Comparison of ENCODE assay signal across 8 mouse cellular contexts in genomic region chr6:125162615-125163305, GRCm38 (mm10). TPM values are rescaled to one million over a fixed set of nuclear protein-coding genes. Genes with fewer than 3 reads are reported as not detected.
DNase-seq lines count a peak whose midpoint lies in the region; ATAC-seq and TF ChIP-seq lines count a peak whose summit lies in the region.
"Not testable (repeated sequence)": the region's sequence is repeated elsewhere in the genome, so short reads cannot be mapped to it uniquely, and the experiment has no call there.

No protein-coding gene starts in this region.

- TF ChIP-seq CTCF in C2C12 (IDR thresholded peaks at IDR 0.05; ENCODE audit: control insufficient read depth, insufficient read depth, insufficient read length), result not testable (repeated sequence)

- not testable (repeated sequence) for ATAC-seq in forebrain, embryonic 13.5 days; heart, embryonic 15.5 days (replicated peaks; ENCODE audit: insufficient number of reproducible peaks, insufficient read depth, low FRiP score, low read depth); intestine, embryonic 16.5 days; limb, embryonic 12.5 days (ENCODE audit: insufficient number of reproducible peaks, insufficient read depth, low FRiP score, low TSS enrichment, low read depth); liver, embryonic 16.5 days (ENCODE audit: low read depth)

- H3K27ac ChIP-seq in forebrain, embryonic 13.5 days; intestine, embryonic 16.5 days (ENCODE audit: low read length); limb, embryonic 12.5 days; liver, embryonic 16.5 days (ENCODE audit: low read length): not testable (repeated sequence)
- peak overlapping the region; percentile 85 for H3K27ac ChIP-seq in heart, embryonic 15.5 days

- H3K9ac ChIP-seq in forebrain, embryonic 13.5 days; intestine, embryonic 16.5 days (ENCODE audit: low read depth, low read length); limb, embryonic 12.5 days (replicated peaks); liver, embryonic 16.5 days (ENCODE audit: low read depth, low read length): not testable (repeated sequence)
- peak overlapping the region; percentile 50 for H3K9ac ChIP-seq in heart, embryonic 15.5 days

- not testable (repeated sequence) for H3K9me3 ChIP-seq in forebrain, embryonic 13.5 days (replicated peaks); heart, embryonic 15.5 days (replicated peaks); intestine, embryonic 16.5 days (ENCODE audit: control insufficient read depth, low read length); limb, embryonic 12.5 days; liver, embryonic 16.5 days (replicated peaks; ENCODE audit: control insufficient read depth, low read length)

- peak overlapping the region; percentile 47 for H3ac ChIP-seq in C2C12 (ENCODE audit: control insufficient read depth, insufficient read length, low read depth)
- H3ac ChIP-seq in myocyte (ENCODE audit: control insufficient read depth, insufficient read length), result not testable (repeated sequence)

- H3K36me3 ChIP-seq in C2C12 (ENCODE audit: control insufficient read depth, insufficient read depth), result peaks cover 64% of the 10 kb centered on the region
- H3K36me3 ChIP-seq in forebrain, embryonic 13.5 days (ENCODE audit: poor library complexity, severe bottlenecking), result peaks cover 68% of the 10 kb centered on the region
- H3K36me3 ChIP-seq in heart, embryonic 15.5 days, result peaks cover 29% of the 10 kb centered on the region
- H3K36me3 ChIP-seq in intestine, embryonic 16.5 days (ENCODE audit: control insufficient read depth, insufficient read depth, low read length), result not testable (repeated sequence)
- H3K36me3 ChIP-seq in limb, embryonic 12.5 days, result peaks cover 74% of the 10 kb centered on the region
- peaks cover 12% of the 10 kb centered on the region for H3K36me3 ChIP-seq in liver, embryonic 16.5 days (ENCODE audit: control insufficient read depth, insufficient read depth)
- peaks cover 24% of the 10 kb centered on the region for H3K36me3 ChIP-seq in myocyte (ENCODE audit: control insufficient read depth, insufficient read depth)

- 73% methylated on average over 13 of the region's 16 CpGs for WGBS in forebrain, embryonic 13.5 days
- WGBS in heart, embryonic 15.5 days, result 48% methylated on average over 13 of the region's 16 CpGs
- WGBS in intestine, embryonic 16.5 days, result 65% methylated on average over 9 of the region's 16 CpGs
- 80% methylated on average over 13 of the region's 16 CpGs for WGBS in limb, embryonic 12.5 days
- WGBS in liver, embryonic 16.5 days (ENCODE audit: insufficient replicate concordance), result 61% methylated on average over 9 of the region's 16 CpGs

- not testable (repeated sequence) for H3K27me3 ChIP-seq in C2C12 (ENCODE audit: control insufficient read depth, insufficient read depth, insufficient read length); forebrain, embryonic 13.5 days; heart, embryonic 15.5 days; intestine, embryonic 16.5 days (replicated peaks; ENCODE audit: control insufficient read depth, insufficient read depth, low read length); limb, embryonic 12.5 days; liver, embryonic 16.5 days (ENCODE audit: control insufficient read depth, insufficient read depth, low read depth, low read length); myocyte (ENCODE audit: control insufficient read depth, insufficient read depth, insufficient read length)

- TF ChIP-seq POLR2A in myocyte (IDR thresholded peaks at IDR 0.05; ENCODE audit: insufficient read length, low read depth), result not testable (repeated sequence)

- peaks cover 26% of the 10 kb centered on the region for H3K79me3 ChIP-seq in C2C12 (ENCODE audit: low read depth)

- peak; percentile 41 for DNase-seq in cerebellum, adult 9-11 months

- H3K4me2 ChIP-seq in forebrain, embryonic 13.5 days, result peak overlapping the region; percentile 37
- H3K4me2 ChIP-seq in heart, embryonic 15.5 days, result peak overlapping the region; percentile 77
- H3K4me2 ChIP-seq in intestine, embryonic 16.5 days (ENCODE audit: low read depth, low read length), result peak overlapping the region; percentile 83
- peak overlapping the region; percentile 94; the same call in 1 of the 2 replicates for H3K4me2 ChIP-seq in limb, embryonic 12.5 days
- H3K4me2 ChIP-seq in liver, embryonic 16.5 days (ENCODE audit: low read depth, low read length), result 0 out of 2 replicates have a peak overlapping the region, but pooled peaks have one; percentile 4
- H3K4me2 ChIP-seq in myocyte (ENCODE audit: low read depth), result peak overlapping the region; percentile 79

- H3K4me3 ChIP-seq in C2C12 (ENCODE audit: insufficient read depth, poor library complexity, severe bottlenecking) (peak overlapping the region; percentile 98), myocyte (peak overlapping the region; percentile 98)
- not testable (repeated sequence) for H3K4me3 ChIP-seq in forebrain, embryonic 13.5 days; liver, embryonic 16.5 days (ENCODE audit: low read depth, low read length)
- peak overlapping the region; percentile 94 for H3K4me3 ChIP-seq in heart, embryonic 15.5 days
- peak overlapping the region; percentile 18; the same call in 1 of the 2 replicates for H3K4me3 ChIP-seq in intestine, embryonic 16.5 days (ENCODE audit: low read length)
- peak overlapping the region; percentile 4; the same call in 1 of the 2 replicates for H3K4me3 ChIP-seq in limb, embryonic 12.5 days (replicated peaks)

- peaks cover 61% of the 10 kb centered on the region for H3K4me1 ChIP-seq in forebrain, embryonic 13.5 days
- H3K4me1 ChIP-seq in heart, embryonic 15.5 days (replicated peaks), result peaks cover 50% of the 10 kb centered on the region
- peaks cover 36% of the 10 kb centered on the region for H3K4me1 ChIP-seq in intestine, embryonic 16.5 days (ENCODE audit: control insufficient read depth, insufficient read depth, low read length)
- peaks cover 50% of the 10 kb centered on the region for H3K4me1 ChIP-seq in limb, embryonic 12.5 days (replicated peaks)
- H3K4me1 ChIP-seq in liver, embryonic 16.5 days (ENCODE audit: control insufficient read depth, low read depth, low read length), result peaks cover 60% of the 10 kb centered on the region

- H3K79me2 ChIP-seq in C2C12 (ENCODE audit: control insufficient read depth, insufficient read depth), result peaks cover 44% of the 10 kb centered on the region
- peaks cover 24% of the 10 kb centered on the region for H3K79me2 ChIP-seq in myocyte (ENCODE audit: control insufficient read depth, insufficient read depth)

RNA-seq across cellular contexts. Expression of gene Gapdh, which starts 3.5 kb away (rescaled TPM):
- polyA plus RNA-seq in C2C12 (2012; fragmentation: generic; extraction: Trizol) (7,334 TPM), myocyte (2012; fragmentation: generic; extraction: Trizol) (9,871 TPM)
- 1,974 and 2,008 TPM in 2 replicates for polyA plus RNA-seq in forebrain, embryonic 13.5 days (2015; fragmentation: Nextera tagmentation; extraction: Ambion mirVana)
- 3,777 and 4,210 TPM in 2 replicates for polyA plus RNA-seq in heart, embryonic 15.5 days (2015; fragmentation: Nextera tagmentation; extraction: Ambion mirVana)
- polyA plus RNA-seq in intestine, embryonic 16.5 days (2015; fragmentation: Nextera tagmentation; extraction: Ambion mirVana), result 2,256 and 2,328 TPM in 2 replicates
- 2,206 and 2,264 TPM in 2 replicates for polyA plus RNA-seq in limb, embryonic 12.5 days (2016; fragmentation: Nextera tagmentation; extraction: Ambion mirVana)
- 1,120 and 1,202 TPM in 2 replicates for polyA plus RNA-seq in liver, embryonic 16.5 days (2015; fragmentation: Nextera tagmentation; extraction: Ambion mirVana)

RNA-seq across cellular contexts. Expression of gene Iffo1, which starts 17.7 kb away (rescaled TPM):
- polyA plus RNA-seq in C2C12 (2012; fragmentation: generic; extraction: Trizol), result 18.4 TPM
- 11.9 and 14.4 TPM in 2 replicates for polyA plus RNA-seq in forebrain, embryonic 13.5 days (2015; fragmentation: Nextera tagmentation; extraction: Ambion mirVana)
- 9.7 and 13.4 TPM in 2 replicates for polyA plus RNA-seq in heart, embryonic 15.5 days (2015; fragmentation: Nextera tagmentation; extraction: Ambion mirVana)
- 4.5 and 5.3 TPM in 2 replicates for polyA plus RNA-seq in intestine, embryonic 16.5 days (2015; fragmentation: Nextera tagmentation; extraction: Ambion mirVana)
- 24.6 and 27.1 TPM in 2 replicates for polyA plus RNA-seq in limb, embryonic 12.5 days (2016; fragmentation: Nextera tagmentation; extraction: Ambion mirVana)
- 3.0 and 4.2 TPM in 2 replicates for polyA plus RNA-seq in liver, embryonic 16.5 days (2015; fragmentation: Nextera tagmentation; extraction: Ambion mirVana)
- polyA plus RNA-seq in myocyte (2012; fragmentation: generic; extraction: Trizol), result 244 TPM

RNA-seq across cellular contexts. Expression of gene Ncapd2, which starts 28.7 kb away (rescaled TPM):
- polyA plus RNA-seq in C2C12 (2012; fragmentation: generic; extraction: Trizol) (78.7 TPM), myocyte (2012; fragmentation: generic; extraction: Trizol) (34.7 TPM)
- 146 and 153 TPM in 2 replicates for polyA plus RNA-seq in forebrain, embryonic 13.5 days (2015; fragmentation: Nextera tagmentation; extraction: Ambion mirVana)
- polyA plus RNA-seq in heart, embryonic 15.5 days (2015; fragmentation: Nextera tagmentation; extraction: Ambion mirVana), result 66.1 and 93.1 TPM in 2 replicates
- polyA plus RNA-seq in intestine, embryonic 16.5 days (2015; fragmentation: Nextera tagmentation; extraction: Ambion mirVana), result 67.8 and 78.0 TPM in 2 replicates
- 224 and 227 TPM in 2 replicates for polyA plus RNA-seq in limb, embryonic 12.5 days (2016; fragmentation: Nextera tagmentation; extraction: Ambion mirVana)
- 96.1 and 98.1 TPM in 2 replicates for polyA plus RNA-seq in liver, embryonic 16.5 days (2015; fragmentation: Nextera tagmentation; extraction: Ambion mirVana)

RNA-seq across cellular contexts. Expression of gene Mrpl51, which starts 28.8 kb away (rescaled TPM):
- polyA plus RNA-seq in C2C12 (2012; fragmentation: generic; extraction: Trizol) (147 TPM), myocyte (2012; fragmentation: generic; extraction: Trizol) (132 TPM)
- polyA plus RNA-seq in forebrain, embryonic 13.5 days (2015; fragmentation: Nextera tagmentation; extraction: Ambion mirVana), result 193 and 202 TPM in 2 replicates
- 233 and 272 TPM in 2 replicates for polyA plus RNA-seq in heart, embryonic 15.5 days (2015; fragmentation: Nextera tagmentation; extraction: Ambion mirVana)
- 267 and 284 TPM in 2 replicates for polyA plus RNA-seq in intestine, embryonic 16.5 days (2015; fragmentation: Nextera tagmentation; extraction: Ambion mirVana)
- polyA plus RNA-seq in limb, embryonic 12.5 days (2016; fragmentation: Nextera tagmentation; extraction: Ambion mirVana), result 209 and 210 TPM in 2 replicates
- polyA plus RNA-seq in liver, embryonic 16.5 days (2015; fragmentation: Nextera tagmentation; extraction: Ambion mirVana), result 145 and 162 TPM in 2 replicates

RNA-seq across cellular contexts. Expression of gene Nop2, which starts 31.1 kb away (rescaled TPM):
- polyA plus RNA-seq in C2C12 (2012; fragmentation: generic; extraction: Trizol) (132 TPM), myocyte (2012; fragmentation: generic; extraction: Trizol) (55.4 TPM)
- 49.1 and 58.3 TPM in 2 replicates for polyA plus RNA-seq in forebrain, embryonic 13.5 days (2015; fragmentation: Nextera tagmentation; extraction: Ambion mirVana)
- 35.0 and 43.6 TPM in 2 replicates for polyA plus RNA-seq in heart, embryonic 15.5 days (2015; fragmentation: Nextera tagmentation; extraction: Ambion mirVana)
- polyA plus RNA-seq in intestine, embryonic 16.5 days (2015; fragmentation: Nextera tagmentation; extraction: Ambion mirVana), result 59.5 and 66.8 TPM in 2 replicates
- 65.8 and 72.6 TPM in 2 replicates for polyA plus RNA-seq in limb, embryonic 12.5 days (2016; fragmentation: Nextera tagmentation; extraction: Ambion mirVana)
- polyA plus RNA-seq in liver, embryonic 16.5 days (2015; fragmentation: Nextera tagmentation; extraction: Ambion mirVana), result 25.2 and 25.3 TPM in 2 replicates

Comparison
In these comparisons a context has a peak if more than half of its experiments do, and no peak if none do; other contexts are left out.
1. H3K4me2 ChIP-seq: peak in every context shown above with its lines; median percentile 94 in limb, embryonic 12.5 days; 83 in intestine, embryonic 16.5 days; 79 in myocyte; 77 in heart, embryonic 15.5 days; 37 in forebrain, embryonic 13.5 days; 4 in liver, embryonic 16.5 days.